Comparison of ENCODE assay signal across 19 mouse cellular contexts in genomic region chr7:130183960-130184359, GRCm38 (mm10).
A peak's percentile ranks its signal among the peaks of the same experiment; 100 is the strongest.
DNase-seq lines count a peak whose midpoint lies in the region; ATAC-seq and TF ChIP-seq lines count a peak whose summit lies in the region.
"Had no signal": no experiment of that assay in that cellular context is flagged by ENCODE, and none has a peak within 500 bp of the region (broad histone marks: within the 10 kb centered on the region; RNA-seq: fewer than 3 reads in every experiment).

No protein-coding gene starts in this region.

- no peaks in the 10 kb centered on the region for H3K27me3 ChIP-seq in forebrain, embryonic 14.5 days (replicated peaks; ENCODE audit: control insufficient read depth, insufficient read depth, low read length)
- no peaks in the 10 kb centered on the region for H3K27me3 ChIP-seq in forebrain, embryonic 12.5 days
- no peaks in the 10 kb centered on the region for H3K27me3 ChIP-seq in midbrain, embryonic 11.5 days (ENCODE audit: control insufficient read depth, insufficient read depth, low read length)
- H3K27me3 ChIP-seq in midbrain, embryonic 16.5 days (ENCODE audit: control insufficient read depth, insufficient read depth, low read depth, low read length), result no peaks in the 10 kb centered on the region
- no peaks in the 10 kb centered on the region; the same call in 1 of the 2 replicates for H3K27me3 ChIP-seq in limb, embryonic 12.5 days
- H3K27me3 ChIP-seq: lung, embryonic 15.5 days had no signal

- H3K9me3 ChIP-seq in forebrain, embryonic 14.5 days (replicated peaks; ENCODE audit: control insufficient read depth, low read length), result no peaks in the 10 kb centered on the region
- no peaks in the 10 kb centered on the region for H3K9me3 ChIP-seq in forebrain, embryonic 12.5 days
- H3K9me3 ChIP-seq in midbrain, embryonic 11.5 days (ENCODE audit: control insufficient read depth, low read length), result no peaks in the 10 kb centered on the region
- no peaks in the 10 kb centered on the region for H3K9me3 ChIP-seq in midbrain, embryonic 16.5 days (replicated peaks; ENCODE audit: control insufficient read depth, low read length, poor library complexity, severe bottlenecking)
- no peaks in the 10 kb centered on the region for H3K9me3 ChIP-seq in limb, embryonic 12.5 days
- H3K9me3 ChIP-seq: lung, embryonic 15.5 days had no signal

- TF ChIP-seq POLR2A in brain, embryonic 14.5 days (IDR thresholded peaks at IDR 0.05; ENCODE audit: borderline replicate concordance, extremely low read depth, insufficient read depth, insufficient read length, poor library complexity, severe bottlenecking), result no peak

- no peak overlapping the region for H3K4me3 ChIP-seq in forebrain, embryonic 14.5 days (ENCODE audit: low read depth, low read length)
- H3K4me3 ChIP-seq in forebrain, embryonic 12.5 days (replicated peaks), result no peak overlapping the region
- H3K4me3 ChIP-seq in midbrain, embryonic 11.5 days (ENCODE audit: low read depth, low read length), result no peak overlapping the region
- H3K4me3 ChIP-seq in midbrain, embryonic 16.5 days (ENCODE audit: low read depth, low read length), result no peak overlapping the region
- H3K4me3 ChIP-seq in limb, embryonic 12.5 days (replicated peaks), result no peak overlapping the region
- H3K4me3 ChIP-seq: gastrocnemius, adult 2 months; lung, embryonic 15.5 days had no signal

- H3K36me3 ChIP-seq in forebrain, embryonic 14.5 days (ENCODE audit: control insufficient read depth, insufficient read depth, low read length), result peaks cover 26% of the 10 kb centered on the region
- H3K36me3 ChIP-seq in forebrain, embryonic 12.5 days (replicated peaks), result peaks cover 53% of the 10 kb centered on the region
- H3K36me3 ChIP-seq in midbrain, embryonic 11.5 days (ENCODE audit: control insufficient read depth, insufficient read depth, low read length), result peaks cover 24% of the 10 kb centered on the region
- H3K36me3 ChIP-seq in midbrain, embryonic 16.5 days (ENCODE audit: control insufficient read depth, insufficient read depth, low read length), result no peaks in the 10 kb centered on the region
- peaks cover 67% of the 10 kb centered on the region for H3K36me3 ChIP-seq in limb, embryonic 12.5 days

- no peak overlapping the region for H3K4me2 ChIP-seq in forebrain, embryonic 14.5 days (ENCODE audit: low read length)
- H3K4me2 ChIP-seq in forebrain, embryonic 12.5 days, result no peak overlapping the region
- no peak overlapping the region for H3K4me2 ChIP-seq in midbrain, embryonic 11.5 days
- H3K4me2 ChIP-seq in midbrain, embryonic 16.5 days (ENCODE audit: low read length), result no peak overlapping the region
- H3K4me2 ChIP-seq in limb, embryonic 12.5 days, result no peak overlapping the region
- H3K4me2 ChIP-seq: liver, embryonic 11.5 days; lung, embryonic 15.5 days had no signal

- DNase-seq in forebrain, embryonic 14.5 days (ENCODE audit: low spot score), result peak; percentile 40
- DNase-seq in midbrain, embryonic 11.5 days (ENCODE audit: low spot score, missing footprints), result peak; percentile 87
- peak; percentile 75 for DNase-seq in brain, embryonic 14.5 days (ENCODE audit: low read depth)
- no peak for DNase-seq in adrenal gland, adult (ENCODE audit: inconsistent age in 2 of 2, low spot score in 1 of 2)
- DNase-seq in urinary bladder, postnatal 4 days (ENCODE audit: low spot score in 2 of 2), result no peak
- DNase-seq: adrenal gland, adult 8-10 months; cerebellum, adult 11-12 months; cerebellum, postnatal 36 days; gastrocnemius, adult 2 months; heart, adult 11 months; kidney, adult 2 months; midbrain, embryonic 14.5 days; thymus, postnatal 4 days had no signal

- H3K9ac ChIP-seq in forebrain, embryonic 14.5 days (ENCODE audit: low read length), result no peak overlapping the region
- H3K9ac ChIP-seq in forebrain, embryonic 12.5 days, result no peak overlapping the region
- no peak overlapping the region for H3K9ac ChIP-seq in midbrain, embryonic 11.5 days (ENCODE audit: low read length)
- no peak overlapping the region for H3K9ac ChIP-seq in midbrain, embryonic 16.5 days (ENCODE audit: low read depth, low read length)
- H3K9ac ChIP-seq in limb, embryonic 12.5 days (replicated peaks), result no peak overlapping the region
- H3K9ac ChIP-seq: lung, embryonic 15.5 days had no signal

- peaks cover 6% of the 10 kb centered on the region; the same call in 1 of the 2 replicates for H3K4me1 ChIP-seq in forebrain, embryonic 14.5 days (ENCODE audit: control insufficient read depth, insufficient read depth, low read length)
- peaks cover 18% of the 10 kb centered on the region for H3K4me1 ChIP-seq in forebrain, embryonic 12.5 days
- peaks cover 13% of the 10 kb centered on the region; the same call in 1 of the 2 replicates for H3K4me1 ChIP-seq in midbrain, embryonic 11.5 days (ENCODE audit: control insufficient read depth, insufficient read depth, low read length)
- peaks cover 9% of the 10 kb centered on the region for H3K4me1 ChIP-seq in midbrain, embryonic 16.5 days (ENCODE audit: control insufficient read depth, insufficient read depth, low read length)
- H3K4me1 ChIP-seq in limb, embryonic 12.5 days (replicated peaks), result peaks cover 29% of the 10 kb centered on the region

- no peak for TF ChIP-seq CTCF in brain, embryonic 14.5 days (IDR thresholded peaks at IDR 0.05; ENCODE audit: borderline replicate concordance, extremely low read depth, insufficient read depth, insufficient read length)

- no peak for ATAC-seq in forebrain, embryonic 14.5 days
- ATAC-seq in forebrain, embryonic 12.5 days (ENCODE audit: low FRiP score), result no peak
- ATAC-seq in midbrain, embryonic 11.5 days (ENCODE audit: low FRiP score), result no peak
- no peak for ATAC-seq in midbrain, embryonic 16.5 days
- ATAC-seq in limb, embryonic 12.5 days (ENCODE audit: insufficient number of reproducible peaks, insufficient read depth, low FRiP score, low TSS enrichment, low read depth), result peak; percentile 91

- no peak overlapping the region for H3K27ac ChIP-seq in forebrain, embryonic 14.5 days (ENCODE audit: low read depth, low read length)
- H3K27ac ChIP-seq in forebrain, embryonic 12.5 days, result no peak overlapping the region
- H3K27ac ChIP-seq in midbrain, embryonic 11.5 days (ENCODE audit: low read depth, low read length), result no peak overlapping the region
- no peak overlapping the region for H3K27ac ChIP-seq in midbrain, embryonic 16.5 days (ENCODE audit: low read length)
- H3K27ac ChIP-seq in limb, embryonic 12.5 days, result peak overlapping the region; percentile 93
- H3K27ac ChIP-seq: gastrocnemius, adult 2 months; lung, embryonic 15.5 days; macrophage had no signal

- whole genome bisulfite sequencing in forebrain, embryonic 14.5 days, result 38% methylated on average over 5 of the region's 5 CpGs
- WGBS in forebrain, embryonic 12.5 days, result 61% methylated on average over 5 of the region's 5 CpGs
- WGBS in midbrain, embryonic 11.5 days, result 72% methylated on average over 5 of the region's 5 CpGs
- WGBS in midbrain, embryonic 16.5 days, result 71% methylated on average over 5 of the region's 5 CpGs
- WGBS in limb, embryonic 12.5 days, result 63% methylated on average over 5 of the region's 5 CpGs

Comparison
In these comparisons a context has a peak if more than half of its experiments do, and no peak if none do; other contexts are left out.
1. DNase-seq: peak in forebrain, embryonic 14.5 days (single experiment), midbrain, embryonic 11.5 days (single experiment) and brain, embryonic 14.5 days (single experiment); none in adrenal gland, adult (0 of 2) and urinary bladder, postnatal 4 days (0 of 2).